ENCODE assay signal across 11 mouse cellular contexts in the genomic region with DNA sequence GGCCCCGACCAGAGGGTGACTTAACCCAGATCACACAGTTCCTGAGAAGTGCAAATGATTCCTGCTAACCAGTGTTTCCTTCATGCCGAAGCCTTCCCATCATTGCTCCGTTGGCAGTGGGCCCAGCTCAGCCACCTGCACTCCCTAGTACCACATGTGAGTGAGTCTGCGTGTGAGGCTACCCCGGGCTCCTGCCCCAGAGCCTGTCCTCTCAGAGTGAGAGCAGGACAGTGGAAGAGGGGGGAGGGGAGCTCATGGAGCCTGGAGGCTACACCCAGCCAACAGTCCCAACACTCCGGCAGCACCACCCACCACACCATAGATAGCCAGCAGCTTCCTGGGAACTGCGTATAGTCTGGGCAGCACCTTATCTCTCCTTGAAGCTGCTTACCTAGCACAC. TPM values are rescaled to one million over a fixed set of nuclear protein-coding genes. Genes with fewer than 3 reads are reported as not detected.
A peak's percentile ranks its signal among the peaks of the same experiment; 100 is the strongest.
DNase-seq lines count a peak whose midpoint lies in the region; ATAC-seq and TF ChIP-seq lines count a peak whose summit lies in the region.
"Had no signal": no experiment of that assay in that cellular context is flagged by ENCODE, and none has a peak within 500 bp of the region (broad histone marks: within the 10 kb centered on the region; RNA-seq: fewer than 3 reads in every experiment).

No protein-coding gene starts in this region.

- H3K4me3 ChIP-seq in forebrain, embryonic 14.5 days (ENCODE audit: low read depth, low read length), result no peak overlapping the region
- no peak overlapping the region for H3K4me3 ChIP-seq in forebrain, embryonic 12.5 days (replicated peaks)
- H3K4me3 ChIP-seq in lung, embryonic 15.5 days, result no peak overlapping the region
- no peak overlapping the region for H3K4me3 ChIP-seq in forebrain, postnatal 0 days (ENCODE audit: low read depth, low read length)

- peak; percentile 56 for DNase-seq in forebrain, embryonic 14.5 days (ENCODE audit: low spot score)
- no peak for DNase-seq in lung, postnatal 4 days
- peak; percentile 32 for DNase-seq in forebrain, postnatal 0 days
- DNase-seq in right cerebral cortex, postnatal 14 days, result peak; percentile 61
- DNase-seq in T-cell, adult 2 months (ENCODE audit: low spot score), result no peak
- no peak for DNase-seq in spleen, postnatal 10 days (ENCODE audit: low spot score in 2 of 2)

- no peaks in the 10 kb centered on the region for H3K36me3 ChIP-seq in forebrain, embryonic 14.5 days (ENCODE audit: control insufficient read depth, insufficient read depth, low read length)
- H3K36me3 ChIP-seq in forebrain, embryonic 12.5 days (replicated peaks), result no peaks in the 10 kb centered on the region
- H3K36me3 ChIP-seq in lung, embryonic 15.5 days, result no peaks in the 10 kb centered on the region
- H3K36me3 ChIP-seq in forebrain, postnatal 0 days (ENCODE audit: insufficient read depth), result no peaks in the 10 kb centered on the region

- no peak overlapping the region for H3K9ac ChIP-seq in forebrain, embryonic 14.5 days (ENCODE audit: low read length)
- H3K9ac ChIP-seq in forebrain, embryonic 12.5 days, result no peak overlapping the region
- H3K9ac ChIP-seq in lung, embryonic 15.5 days, result no peak overlapping the region
- H3K9ac ChIP-seq in forebrain, postnatal 0 days, result no peak overlapping the region
- H3K9ac ChIP-seq: liver, embryonic 14.5 days had no signal

- no peak overlapping the region for H3K27ac ChIP-seq in forebrain, embryonic 14.5 days (ENCODE audit: low read depth, low read length)
- no peak overlapping the region for H3K27ac ChIP-seq in forebrain, embryonic 12.5 days
- no peak overlapping the region for H3K27ac ChIP-seq in lung, embryonic 15.5 days
- no peak overlapping the region for H3K27ac ChIP-seq in forebrain, postnatal 0 days (ENCODE audit: low read depth, low read length)
- H3K27ac ChIP-seq: liver, embryonic 14.5 days had no signal

- no peak overlapping the region for H3K4me2 ChIP-seq in forebrain, embryonic 14.5 days (ENCODE audit: low read length)
- H3K4me2 ChIP-seq in forebrain, embryonic 12.5 days, result no peak overlapping the region
- H3K4me2 ChIP-seq in lung, embryonic 15.5 days, result no peak overlapping the region
- H3K4me2 ChIP-seq in forebrain, postnatal 0 days (ENCODE audit: low read depth), result no peak overlapping the region

- 49% methylated on average over 7 of the region's 7 CpGs for WGBS in forebrain, embryonic 14.5 days
- WGBS in forebrain, embryonic 12.5 days, result 70% methylated on average over 7 of the region's 7 CpGs
- WGBS in lung, embryonic 15.5 days, result 25% methylated on average over 7 of the region's 7 CpGs
- WGBS in forebrain, postnatal 0 days, result 46% methylated on average over 7 of the region's 7 CpGs

- no peaks in the 10 kb centered on the region for H3K4me1 ChIP-seq in forebrain, embryonic 14.5 days (ENCODE audit: control insufficient read depth, insufficient read depth, low read length)
- no peaks in the 10 kb centered on the region for H3K4me1 ChIP-seq in forebrain, embryonic 12.5 days
- peaks cover 9% of the 10 kb centered on the region for H3K4me1 ChIP-seq in lung, embryonic 15.5 days
- no peaks in the 10 kb centered on the region for H3K4me1 ChIP-seq in forebrain, postnatal 0 days (ENCODE audit: insufficient read depth)

- no peaks in the 10 kb centered on the region for H3K9me3 ChIP-seq in forebrain, embryonic 14.5 days (replicated peaks; ENCODE audit: control insufficient read depth, low read length)
- H3K9me3 ChIP-seq in forebrain, embryonic 12.5 days, result no peaks in the 10 kb centered on the region
- H3K9me3 ChIP-seq in lung, embryonic 15.5 days, result no peaks in the 10 kb centered on the region
- H3K9me3 ChIP-seq in forebrain, postnatal 0 days (ENCODE audit: low read length), result no peaks in the 10 kb centered on the region

- H3K27me3 ChIP-seq in forebrain, embryonic 14.5 days (replicated peaks; ENCODE audit: control insufficient read depth, insufficient read depth, low read length), result no peaks in the 10 kb centered on the region
- no peaks in the 10 kb centered on the region for H3K27me3 ChIP-seq in forebrain, embryonic 12.5 days
- no peaks in the 10 kb centered on the region for H3K27me3 ChIP-seq in lung, embryonic 15.5 days
- no peaks in the 10 kb centered on the region for H3K27me3 ChIP-seq in forebrain, postnatal 0 days (ENCODE audit: insufficient read depth, low read length)

- TF ChIP-seq CTCF in forebrain, postnatal 0 days (IDR thresholded peaks at IDR 0.05; ENCODE audit: low read depth), result no peak

- peak; percentile 72 for ATAC-seq in forebrain, embryonic 14.5 days
- ATAC-seq in forebrain, embryonic 12.5 days (ENCODE audit: low FRiP score), result no peak
- peak; percentile 61 for ATAC-seq in lung, embryonic 15.5 days (ENCODE audit: borderline replicate concordance, extremely low read depth, low FRiP score, low TSS enrichment)
- ATAC-seq in forebrain, postnatal 0 days, result peak; percentile 54

RNA-seq across cellular contexts. Expression of gene Socs1, which starts 35.5 kb away (rescaled TPM):
- 1.1 and 1.6 TPM in 2 replicates for polyA plus RNA-seq in forebrain, embryonic 14.5 days (2014; fragmentation: Nextera tagmentation; extraction: Ambion mirVana)
- polyA plus RNA-seq in forebrain, embryonic 12.5 days (2016; fragmentation: Nextera tagmentation; extraction: Ambion mirVana), result 2.2 and 2.6 TPM in 2 replicates
- 9.8 and 10.4 TPM in 2 replicates for polyA plus RNA-seq in lung, embryonic 15.5 days (2015; fragmentation: Nextera tagmentation; extraction: Ambion mirVana)
- 1.5 and 4.0 TPM in 2 replicates for total RNA-seq in forebrain, postnatal 0 days (2014; rRNA removed)
- polyA plus RNA-seq in forebrain, postnatal 0 days (2015; fragmentation: Nextera tagmentation; extraction: Ambion mirVana), result 2.6 and 2.7 TPM in 2 replicates

RNA-seq across cellular contexts. Expression of gene Tnp2, which starts 38.6 kb away (rescaled TPM):
- polyA plus RNA-seq in forebrain, embryonic 14.5 days (2014; fragmentation: Nextera tagmentation; extraction: Ambion mirVana), result not detected in 2 replicates
- not detected in 2 replicates for polyA plus RNA-seq in forebrain, embryonic 12.5 days (2016; fragmentation: Nextera tagmentation; extraction: Ambion mirVana)
- not detected in 2 replicates for polyA plus RNA-seq in lung, embryonic 15.5 days (2015; fragmentation: Nextera tagmentation; extraction: Ambion mirVana)
- not detected in 2 replicates for total RNA-seq in forebrain, postnatal 0 days (2014; rRNA removed)
- not detected in 2 replicates for polyA plus RNA-seq in forebrain, postnatal 0 days (2015; fragmentation: Nextera tagmentation; extraction: Ambion mirVana)
- total RNA-seq: adrenal gland, postnatal 4 days; gastrocnemius, adult 8-10 months had no signal
- polyA plus RNA-seq: liver, embryonic 14.5 days had no signal

RNA-seq across cellular contexts. Expression of gene Prm3, which starts 40.9 kb away (rescaled TPM):
- not detected in 2 replicates for polyA plus RNA-seq in forebrain, embryonic 14.5 days (2014; fragmentation: Nextera tagmentation; extraction: Ambion mirVana)
- not detected in 2 replicates for polyA plus RNA-seq in forebrain, embryonic 12.5 days (2016; fragmentation: Nextera tagmentation; extraction: Ambion mirVana)
- polyA plus RNA-seq in lung, embryonic 15.5 days (2015; fragmentation: Nextera tagmentation; extraction: Ambion mirVana), result not detected in 2 replicates
- total RNA-seq in forebrain, postnatal 0 days (2014; rRNA removed), result not detected in 2 replicates
- not detected in 2 replicates for polyA plus RNA-seq in forebrain, postnatal 0 days (2015; fragmentation: Nextera tagmentation; extraction: Ambion mirVana)
- total RNA-seq: adrenal gland, postnatal 4 days; gastrocnemius, adult 8-10 months had no signal
- polyA plus RNA-seq: liver, embryonic 14.5 days had no signal

RNA-seq across cellular contexts. Expression of gene Prm2, which starts 46.1 kb away (rescaled TPM):
- polyA plus RNA-seq in forebrain, embryonic 14.5 days (2014; fragmentation: Nextera tagmentation; extraction: Ambion mirVana), result not detected in 2 replicates
- polyA plus RNA-seq in forebrain, embryonic 12.5 days (2016; fragmentation: Nextera tagmentation; extraction: Ambion mirVana), result not detected in 2 replicates
- not detected in 2 replicates for polyA plus RNA-seq in lung, embryonic 15.5 days (2015; fragmentation: Nextera tagmentation; extraction: Ambion mirVana)
- total RNA-seq in forebrain, postnatal 0 days (2014; rRNA removed), result not detected in 2 replicates
- polyA plus RNA-seq in forebrain, postnatal 0 days (2015; fragmentation: Nextera tagmentation; extraction: Ambion mirVana), result not detected in 2 replicates
- total RNA-seq: adrenal gland, postnatal 4 days; gastrocnemius, adult 8-10 months had no signal
- polyA plus RNA-seq: liver, embryonic 14.5 days had no signal

RNA-seq across cellular contexts. Expression of gene Prm1, which starts 55.8 kb away (rescaled TPM):
- polyA plus RNA-seq in forebrain, embryonic 14.5 days (2014; fragmentation: Nextera tagmentation; extraction: Ambion mirVana), result not detected in 2 replicates
- polyA plus RNA-seq in forebrain, embryonic 12.5 days (2016; fragmentation: Nextera tagmentation; extraction: Ambion mirVana), result not detected in 2 replicates
- polyA plus RNA-seq in lung, embryonic 15.5 days (2015; fragmentation: Nextera tagmentation; extraction: Ambion mirVana), result 0.36 TPM in 1 of 2 replicates, not detected in the other
- total RNA-seq in forebrain, postnatal 0 days (2014; rRNA removed), result not detected in 2 replicates
- polyA plus RNA-seq in forebrain, postnatal 0 days (2015; fragmentation: Nextera tagmentation; extraction: Ambion mirVana), result not detected in 2 replicates
- total RNA-seq: adrenal gland, postnatal 4 days; gastrocnemius, adult 8-10 months had no signal
- polyA plus RNA-seq: liver, embryonic 14.5 days had no signal

Comparison
In these comparisons a context has a peak if more than half of its experiments do, and no peak if none do; other contexts are left out.
1. DNase-seq: peak in forebrain, embryonic 14.5 days (single experiment), forebrain, postnatal 0 days (single experiment) and right cerebral cortex, postnatal 14 days (single experiment); none in lung, postnatal 4 days (0 of 2), T-cell, adult 2 months (single experiment) and spleen, postnatal 10 days (0 of 2).